In the genomic region with DNA sequence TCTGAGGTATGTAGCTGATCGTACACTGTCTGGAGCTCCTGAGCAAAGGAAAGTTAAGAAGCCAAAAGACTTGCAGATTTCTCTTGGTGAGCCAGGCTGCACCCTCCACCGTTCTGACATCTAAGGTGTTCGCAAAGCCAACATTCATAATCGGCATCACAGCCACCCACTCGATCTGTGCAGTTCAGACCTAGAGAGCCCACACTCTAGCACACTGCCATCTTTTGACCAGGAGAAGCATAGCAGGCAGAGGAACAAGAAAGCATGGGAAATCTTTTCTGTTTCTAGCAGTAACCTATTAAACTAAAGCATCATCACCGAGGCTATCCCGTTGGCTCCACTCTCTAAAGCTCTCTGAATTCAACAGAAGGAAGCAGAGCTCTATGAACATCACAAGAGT, we compare ENCODE assay signal across 7 mouse cellular contexts. TPM values are rescaled to one million over a fixed set of nuclear protein-coding genes. Genes with fewer than 3 reads are reported as not detected.
DNase-seq lines count a peak whose midpoint lies in the region; ATAC-seq lines count a peak whose summit lies in the region.

No protein-coding gene starts in this region.

- H3K27ac ChIP-seq in hindbrain, embryonic 14.5 days: no peak overlapping the region
- H3K27ac ChIP-seq in neural tube, embryonic 12.5 days: no peak overlapping the region

- intact Hi-C loops in left cerebral cortex, postnatal 10 days (cut with DNase I): no loop called here

- peak; percentile 14 for DNase-seq in urinary bladder, postnatal 14 days (ENCODE audit: low spot score)
- DNase-seq in urinary bladder, postnatal 36 days (ENCODE audit: low spot score in 2 of 2): no peak
- DNase-seq in cerebellum, postnatal 36 days: peak; percentile 3 to 17
- DNase-seq in hindbrain, embryonic 14.5 days (ENCODE audit: low spot score): peak; percentile 64
- DNase-seq in left cerebral cortex, postnatal 10 days (ENCODE audit: extremely low spot score in 1 of 2, low spot score in 2 of 2): peak; percentile 8 to 20
- DNase-seq in thymus, postnatal 10 days (ENCODE audit: low spot score in 2 of 2): no peak

- ATAC-seq in hindbrain, embryonic 14.5 days (ENCODE audit: low FRiP score): peak; percentile 75
- ATAC-seq in neural tube, embryonic 12.5 days (ENCODE audit: low FRiP score, low read depth): peak; percentile 61; the same call in 1 of the 2 replicates

- no peaks in the 10 kb centered on the region for H3K4me1 ChIP-seq in hindbrain, embryonic 14.5 days (replicated peaks; ENCODE audit: control insufficient read depth, insufficient read depth, low read length)
- H3K4me1 ChIP-seq in neural tube, embryonic 12.5 days: no peaks in the 10 kb centered on the region

- no peak overlapping the region for H3K4me2 ChIP-seq in hindbrain, embryonic 14.5 days (replicated peaks)
- H3K4me2 ChIP-seq in neural tube, embryonic 12.5 days (replicated peaks): no peak overlapping the region

- 53% methylated on average over 7 of the region's 7 CpGs for WGBS in hindbrain, embryonic 14.5 days
- 57% methylated on average over 7 of the region's 7 CpGs for WGBS in neural tube, embryonic 12.5 days

- H3K9ac ChIP-seq in hindbrain, embryonic 14.5 days: no peak overlapping the region
- no peak overlapping the region for H3K9ac ChIP-seq in neural tube, embryonic 12.5 days

- no peak overlapping the region for H3K4me3 ChIP-seq in hindbrain, embryonic 14.5 days (replicated peaks; ENCODE audit: low read length)
- H3K4me3 ChIP-seq in neural tube, embryonic 12.5 days: no peak overlapping the region

- H3K27me3 ChIP-seq in hindbrain, embryonic 14.5 days (ENCODE audit: control insufficient read depth, insufficient read depth, low read length): no peaks in the 10 kb centered on the region
- H3K27me3 ChIP-seq in neural tube, embryonic 12.5 days (replicated peaks): no peaks in the 10 kb centered on the region

- H3K9me3 ChIP-seq in hindbrain, embryonic 14.5 days (ENCODE audit: control insufficient read depth, low read length): no peaks in the 10 kb centered on the region
- H3K9me3 ChIP-seq in neural tube, embryonic 12.5 days: no peaks in the 10 kb centered on the region

- no peaks in the 10 kb centered on the region for H3K36me3 ChIP-seq in hindbrain, embryonic 14.5 days (replicated peaks; ENCODE audit: control insufficient read depth, insufficient read depth)
- no peaks in the 10 kb centered on the region for H3K36me3 ChIP-seq in neural tube, embryonic 12.5 days

RNA-seq across cellular contexts. Expression of gene Areg, which starts 59.2 kb away (rescaled TPM):
- polyA plus RNA-seq in hindbrain, embryonic 14.5 days (2014; fragmentation: Nextera tagmentation; extraction: Ambion mirVana): 0.27 and 0.34 TPM in 2 replicates
- under 1 TPM; 0.49 to 0.56 TPM for total RNA-seq in left cerebral cortex, postnatal 10 days (2021)
- polyA plus RNA-seq in neural tube, embryonic 12.5 days (2016; fragmentation: Nextera tagmentation; extraction: Ambion mirVana): 0.47 and 0.50 TPM in 2 replicates

Comparison
In these comparisons a context has a peak if more than half of its experiments do, and no peak if none do; other contexts are left out.
1. DNase-seq: peak in urinary bladder, postnatal 14 days (single experiment), cerebellum, postnatal 36 days (2 of 2), hindbrain, embryonic 14.5 days (single experiment) and left cerebral cortex, postnatal 10 days (2 of 2); none in urinary bladder, postnatal 36 days (0 of 2) and thymus, postnatal 10 days (0 of 2).